Mouse (Mus musculus) G1E (cell line): Measurements from ENCODE around the gene Gm49393.
"Not testable (repeated sequence)": the region's sequence is repeated elsewhere in the genome, so short reads cannot be mapped to it uniquely, and the experiment has no call there.

Experiments
- CTCF ChIP-seq: IDR thresholded peaks from 2 replicates; pipeline ENCODE4 v1.5.1; 2012; ENCODE audit warnings: low read depth, low read length, inconsistent platforms, mixed read lengths
- POLR2AphosphoS5 ChIP-seq: IDR thresholded peaks from 2 replicates; pipeline ENCODE4 v1.6.1; 2012; ENCODE audit warnings: low read depth, low read length, inconsistent platforms; ENCODE audit not compliant: insufficient replicate concordance

GRCm38 (mm10) chr13:60904780-60905179, 30.6 kb downstream of the Gm49393 start, which contains the start of gene Tpbpb:
- not testable (repeated sequence) for TF ChIP-seq POLR2AphosphoS5, CTCF
